Mouse (Mus musculus) embryonic facial prominence, embryonic 14.5 days (tissue): Measurements from ENCODE around the gene Prm2. TPM values are rescaled to one million over a fixed set of nuclear protein-coding genes. Genes with fewer than 3 reads are reported as not detected.

Experiments used
- polyA plus RNA-seq: library from polyadenylated mRNA; unstranded; fragments of >200 nt; fragmentation: Nextera tagmentation; extraction: Ambion mirVana; gene quantifications from 2 replicates; pipeline ENCODE4 v1.2.1, GENCODE M21; 2014

Gene Prm2
- polyA plus RNA-seq, 1 experiment from 2014 or later = not detected

Other genes starting within 250 kb of the Prm2 start
- gene Socs1, start 10.6 kb downstream of the Prm2 start, polyA plus RNA-seq = 10.8 and 11.4 TPM in 2 replicates
- not detected in 2 replicates for gene Tnp2, start 7.5 kb downstream of the Prm2 start, polyA plus RNA-seq
- not detected in 2 replicates for gene Prm3, start 5.2 kb downstream of the Prm2 start, polyA plus RNA-seq
- gene Prm1, start 9.7 kb upstream of the Prm2 start, polyA plus RNA-seq = not detected in 2 replicates
- gene Gm11172, start 16.8 kb upstream of the Prm2 start, polyA plus RNA-seq = not detected in 2 replicates
- 2.0 and 3.3 TPM in 2 replicates for gene Rmi2, start 38.9 kb upstream of the Prm2 start, polyA plus RNA-seq